Mouse (Mus musculus): Measurements from ENCODE around the gene Lrrfip1. TPM values are rescaled to one million over a fixed set of nuclear protein-coding genes. Genes with fewer than 3 reads are reported as not detected.

Gene Lrrfip1
- polyA plus RNA-seq, 1 experiment from 2014 or later, result 26.5 TPM

DNA sequence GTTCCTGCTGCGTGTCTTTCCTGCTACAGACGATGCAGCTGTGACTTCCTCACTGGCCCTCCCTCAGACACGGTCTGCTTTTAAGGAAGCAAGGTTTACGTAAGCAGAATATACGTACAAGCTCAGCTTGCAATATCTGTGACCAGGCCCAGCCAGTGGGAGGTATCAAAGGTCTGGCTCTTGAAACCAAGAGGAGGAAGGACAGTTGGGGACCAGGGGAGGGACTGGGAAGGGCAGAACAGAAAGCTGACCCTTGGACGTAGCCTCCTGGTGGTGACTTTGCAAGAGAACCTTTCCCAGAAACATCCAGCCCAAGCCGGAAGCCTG is 81.8 kb downstream of the Lrrfip1 start:
- peaks cover 2% of the 10 kb centered on the region; the same call in 1 of the 2 replicates for H3K4me1 ChIP-seq (replicated peaks; ENCODE audit: control insufficient read depth, insufficient read depth, low read length)
- H3K4me2 ChIP-seq, result no peak overlapping the region
- H3K27ac ChIP-seq (ENCODE audit: low read depth, low read length), result no peak overlapping the region
- no peaks in the 10 kb centered on the region for H3K9me3 ChIP-seq (ENCODE audit: control insufficient read depth, low read length)
- 0 out of 2 replicates have a peak, but pooled peaks have one; percentile 10 for ATAC-seq (replicated peaks; ENCODE audit: low FRiP score)
- no peak overlapping the region for H3K4me3 ChIP-seq (ENCODE audit: low read depth, low read length)
- H3K9ac ChIP-seq (ENCODE audit: low read depth, low read length), result no peak overlapping the region
- H3K27me3 ChIP-seq (replicated peaks; ENCODE audit: control insufficient read depth, insufficient read depth, low read length), result no peaks in the 10 kb centered on the region
- WGBS, result 57% methylated on average over 7 of the region's 7 CpGs
- DNase-seq (ENCODE audit: low spot score), result no peak
- no peaks in the 10 kb centered on the region for H3K36me3 ChIP-seq (ENCODE audit: control insufficient read depth, insufficient read depth, low read length)

- H3K27ac ChIP-seq (ENCODE audit: low read depth, low read length), result no peak overlapping the region; the same call in 1 of the 2 replicates
- H3K4me3 ChIP-seq (ENCODE audit: low read depth, low read length), result no peak overlapping the region
- H3K4me1 ChIP-seq (replicated peaks; ENCODE audit: control insufficient read depth, insufficient read depth, low read length), result peaks cover 12% of the 10 kb centered on the region
- no peaks in the 10 kb centered on the region for H3K9me3 ChIP-seq (ENCODE audit: control insufficient read depth, low read length)
- no peak overlapping the region for H3K4me2 ChIP-seq
- DNase-seq (ENCODE audit: low spot score), result no peak
- WGBS, result 69% methylated on average over 8 of the region's 8 CpGs
- no peaks in the 10 kb centered on the region for H3K36me3 ChIP-seq (ENCODE audit: control insufficient read depth, insufficient read depth, low read length)
- H3K9ac ChIP-seq (ENCODE audit: low read depth, low read length), result no peak overlapping the region
- no peak for ATAC-seq (replicated peaks; ENCODE audit: low FRiP score)
- no peaks in the 10 kb centered on the region for H3K27me3 ChIP-seq (replicated peaks; ENCODE audit: control insufficient read depth, insufficient read depth, low read length)
These were observed 85.8 kb downstream of the Lrrfip1 start for GRCm38 (mm10) chr1:91084374-91084773.

GRCm38 (mm10) chr1:91085009-91085408 is 86.5 kb downstream of the Lrrfip1 start:
- no peaks in the 10 kb centered on the region for H3K27me3 ChIP-seq (replicated peaks; ENCODE audit: control insufficient read depth, insufficient read depth, low read length)
- ATAC-seq (replicated peaks; ENCODE audit: low FRiP score) (no peak), DNase-seq (ENCODE audit: low spot score) (no peak)
- no peaks in the 10 kb centered on the region for H3K9me3 ChIP-seq (ENCODE audit: control insufficient read depth, low read length)
- H3K4me3 ChIP-seq (ENCODE audit: low read depth, low read length), result no peak overlapping the region
- WGBS, result 69% methylated on average over 10 of the region's 10 CpGs
- no peaks in the 10 kb centered on the region for H3K36me3 ChIP-seq (ENCODE audit: control insufficient read depth, insufficient read depth, low read length)
- H3K4me1 ChIP-seq (replicated peaks; ENCODE audit: control insufficient read depth, insufficient read depth, low read length), result peaks cover 12% of the 10 kb centered on the region
- no peak overlapping the region for H3K4me2 ChIP-seq
- H3K9ac ChIP-seq (ENCODE audit: low read depth, low read length), result no peak overlapping the region
- no peak overlapping the region for H3K27ac ChIP-seq (ENCODE audit: low read depth, low read length)

DNA sequence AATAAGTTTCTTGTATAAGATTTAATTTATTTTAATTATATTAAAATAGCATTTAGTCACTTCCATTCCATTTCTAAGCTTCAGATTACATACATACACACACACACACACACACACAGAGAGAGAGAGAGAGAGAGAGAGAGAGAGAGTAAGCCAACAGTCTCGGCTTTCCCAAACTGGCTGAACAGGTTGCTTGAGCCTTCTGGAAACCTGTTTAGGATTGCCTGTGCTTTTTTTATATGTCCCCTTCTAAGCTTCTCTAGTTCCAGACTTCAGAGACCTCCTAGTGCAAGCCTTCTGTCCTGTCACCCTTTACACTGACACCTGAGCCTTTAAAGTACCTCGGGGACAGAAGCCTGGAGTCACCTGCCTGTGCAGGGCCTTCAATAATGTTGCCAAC is 87.1 kb downstream of the Lrrfip1 start:
- DNase-seq (ENCODE audit: low spot score) (no peak), ATAC-seq (replicated peaks; ENCODE audit: low FRiP score) (no peak)
- Histone ChIP-seq H3K4me2 (no peak overlapping the region), H3K9ac (ENCODE audit: low read depth, low read length) (no peak overlapping the region), H3K27ac (ENCODE audit: low read depth, low read length) (peak overlapping the region; percentile 25; the same call in 1 of the 2 replicates), H3K36me3 (ENCODE audit: control insufficient read depth, insufficient read depth, low read length) (no peaks in the 10 kb centered on the region), H3K4me3 (ENCODE audit: low read depth, low read length) (no peak overlapping the region), H3K9me3 (ENCODE audit: control insufficient read depth, low read length) (no peaks in the 10 kb centered on the region), H3K27me3 (replicated peaks; ENCODE audit: control insufficient read depth, insufficient read depth, low read length) (no peaks in the 10 kb centered on the region), H3K4me1 (replicated peaks; ENCODE audit: control insufficient read depth, insufficient read depth, low read length) (peaks cover 12% of the 10 kb centered on the region)
- WGBS, result 48% methylated on average over 2 of the region's 2 CpGs

DNA sequence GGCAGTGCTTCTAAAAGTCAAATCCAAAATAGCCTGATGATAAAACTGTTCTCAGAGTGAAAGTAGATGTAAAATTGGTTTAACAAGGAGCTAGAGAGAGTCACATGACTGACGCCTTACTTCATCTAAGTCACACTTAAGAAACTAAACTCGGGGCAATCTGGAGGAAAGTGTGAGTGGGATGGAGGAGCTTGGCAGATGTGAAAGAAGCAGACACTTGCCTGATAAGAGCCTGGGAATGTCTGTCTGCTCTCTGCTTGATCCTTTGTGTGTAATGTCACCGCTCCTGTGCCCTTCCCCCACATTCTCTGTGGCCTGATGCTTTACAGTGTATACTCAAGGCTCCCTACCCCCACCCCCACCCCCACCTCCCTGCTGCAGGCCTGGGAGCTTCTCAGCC is 87.8 kb downstream of the Lrrfip1 start:
- Histone ChIP-seq H3K9me3 (ENCODE audit: control insufficient read depth, low read length) (no peaks in the 10 kb centered on the region), H3K36me3 (ENCODE audit: control insufficient read depth, insufficient read depth, low read length) (no peaks in the 10 kb centered on the region), H3K4me3 (ENCODE audit: low read depth, low read length) (no peak overlapping the region), H3K27me3 (replicated peaks; ENCODE audit: control insufficient read depth, insufficient read depth, low read length) (no peaks in the 10 kb centered on the region), H3K27ac (ENCODE audit: low read depth, low read length) (no peak overlapping the region), H3K9ac (ENCODE audit: low read depth, low read length) (no peak overlapping the region), H3K4me2 (no peak overlapping the region), H3K4me1 (replicated peaks; ENCODE audit: control insufficient read depth, insufficient read depth, low read length) (peaks cover 12% of the 10 kb centered on the region)
- WGBS, result 40% methylated on average over 3 of the region's 3 CpGs
- DNase-seq (ENCODE audit: low spot score) (no peak), ATAC-seq (replicated peaks; ENCODE audit: low FRiP score) (no peak)

- Histone ChIP-seq H3K36me3 (ENCODE audit: control insufficient read depth, insufficient read depth, low read length) (no peaks in the 10 kb centered on the region), H3K27me3 (replicated peaks; ENCODE audit: control insufficient read depth, insufficient read depth, low read length) (no peaks in the 10 kb centered on the region), H3K4me2 (no peak overlapping the region), H3K4me1 (replicated peaks; ENCODE audit: control insufficient read depth, insufficient read depth, low read length) (peaks cover 12% of the 10 kb centered on the region), H3K9me3 (ENCODE audit: control insufficient read depth, low read length) (no peaks in the 10 kb centered on the region), H3K4me3 (ENCODE audit: low read depth, low read length) (no peak overlapping the region), H3K9ac (ENCODE audit: low read depth, low read length) (no peak overlapping the region), H3K27ac (ENCODE audit: low read depth, low read length) (no peak overlapping the region)
- 83% methylated on average over 5 of the region's 5 CpGs for WGBS
- DNase-seq (ENCODE audit: low spot score) (no peak), ATAC-seq (replicated peaks; ENCODE audit: low FRiP score) (no peak)
These were observed 88.2 kb downstream of the Lrrfip1 start for GRCm38 (mm10) chr1:91086748-91087147.

GRCm38 (mm10) chr1:91088027-91088426 is 89.5 kb downstream of the Lrrfip1 start:
- WGBS, result 87% methylated on average over 7 of the region's 7 CpGs
- H3K27ac ChIP-seq (ENCODE audit: low read depth, low read length), result no peak overlapping the region
- H3K4me3 ChIP-seq (ENCODE audit: low read depth, low read length), result no peak overlapping the region
- no peaks in the 10 kb centered on the region for H3K27me3 ChIP-seq (replicated peaks; ENCODE audit: control insufficient read depth, insufficient read depth, low read length)
- ATAC-seq (replicated peaks; ENCODE audit: low FRiP score) (no peak), DNase-seq (ENCODE audit: low spot score) (no peak)
- H3K36me3 ChIP-seq (ENCODE audit: control insufficient read depth, insufficient read depth, low read length), result no peaks in the 10 kb centered on the region
- H3K9ac ChIP-seq (ENCODE audit: low read depth, low read length), result no peak overlapping the region
- H3K4me2 ChIP-seq, result no peak overlapping the region
- H3K9me3 ChIP-seq (ENCODE audit: control insufficient read depth, low read length), result no peaks in the 10 kb centered on the region
- peaks cover 15% of the 10 kb centered on the region for H3K4me1 ChIP-seq (replicated peaks; ENCODE audit: control insufficient read depth, insufficient read depth, low read length)

DNA sequence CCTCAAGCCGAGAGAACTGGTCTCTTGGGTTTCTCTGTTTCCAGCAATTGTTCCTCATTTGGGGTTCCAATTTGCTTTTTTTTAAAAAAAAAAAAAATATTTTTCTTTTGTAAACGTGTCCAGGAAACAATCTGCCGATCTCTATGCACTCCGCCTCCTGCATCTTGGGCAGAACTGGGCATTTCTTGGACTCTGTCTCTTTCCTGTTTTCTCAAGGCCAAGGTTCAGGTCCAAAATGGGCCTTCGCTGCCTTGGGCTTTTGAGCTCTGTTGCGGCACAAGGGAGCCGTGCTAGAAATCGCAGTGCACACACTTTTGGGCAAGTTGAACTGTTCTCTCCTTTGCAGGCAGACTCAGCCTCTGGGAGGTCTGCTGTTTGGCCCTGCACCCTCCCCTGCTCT is 90.4 kb downstream of the Lrrfip1 start:
- Histone ChIP-seq H3K4me3 (ENCODE audit: low read depth, low read length) (no peak overlapping the region), H3K27ac (ENCODE audit: low read depth, low read length) (no peak overlapping the region), H3K9ac (ENCODE audit: low read depth, low read length) (no peak overlapping the region), H3K4me2 (no peak overlapping the region), H3K27me3 (replicated peaks; ENCODE audit: control insufficient read depth, insufficient read depth, low read length) (no peaks in the 10 kb centered on the region), H3K36me3 (ENCODE audit: control insufficient read depth, insufficient read depth, low read length) (no peaks in the 10 kb centered on the region), H3K4me1 (replicated peaks; ENCODE audit: control insufficient read depth, insufficient read depth, low read length) (peaks cover 15% of the 10 kb centered on the region), H3K9me3 (ENCODE audit: control insufficient read depth, low read length) (no peaks in the 10 kb centered on the region)
- WGBS, result 81% methylated on average over 8 of the region's 8 CpGs
- ATAC-seq (replicated peaks; ENCODE audit: low FRiP score) (no peak), DNase-seq (ENCODE audit: low spot score) (no peak)

DNA sequence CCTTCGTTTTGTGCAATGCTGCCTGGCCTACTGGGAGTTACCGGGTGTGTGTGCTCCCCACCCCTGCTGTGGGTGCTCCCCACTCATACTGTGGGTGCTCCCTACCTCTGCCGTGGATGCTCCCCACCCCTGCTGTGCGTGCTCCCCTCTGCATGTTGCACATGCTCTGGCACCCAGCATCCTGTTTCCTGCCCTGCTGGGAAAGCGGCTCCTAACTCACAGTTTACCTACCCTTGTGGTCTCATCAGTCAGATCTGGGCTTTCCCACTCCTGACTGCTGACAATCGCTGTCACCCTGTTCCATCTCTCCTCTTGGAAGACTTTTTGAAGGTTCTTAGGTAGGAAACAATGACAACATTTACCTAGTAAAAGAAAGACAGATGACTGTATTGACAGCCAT is 91.9 kb downstream of the Lrrfip1 start:
- Histone ChIP-seq H3K9me3 (ENCODE audit: control insufficient read depth, low read length) (no peaks in the 10 kb centered on the region), H3K27me3 (replicated peaks; ENCODE audit: control insufficient read depth, insufficient read depth, low read length) (no peaks in the 10 kb centered on the region), H3K4me1 (replicated peaks; ENCODE audit: control insufficient read depth, insufficient read depth, low read length) (peaks cover 15% of the 10 kb centered on the region), H3K36me3 (ENCODE audit: control insufficient read depth, insufficient read depth, low read length) (no peaks in the 10 kb centered on the region), H3K4me2 (no peak overlapping the region), H3K9ac (ENCODE audit: low read depth, low read length) (no peak overlapping the region), H3K27ac (ENCODE audit: low read depth, low read length) (no peak overlapping the region), H3K4me3 (ENCODE audit: low read depth, low read length) (no peak overlapping the region)
- ATAC-seq (replicated peaks; ENCODE audit: low FRiP score), result no peak
- no peak for DNase-seq (ENCODE audit: low spot score)
- 71% methylated on average over 6 of the region's 6 CpGs for WGBS
